Mouse (Mus musculus) thymus, postnatal 0 days (tissue): ENCODE measurements around the gene Col4a1. TPM values are rescaled to one million over a fixed set of nuclear protein-coding genes. Genes with fewer than 3 reads are reported as not detected.

ENCODE experiments used
- DNase-seq: peaks from one replicate; pipeline ENCODE4 v3.0.0-alpha.2; 2015; ENCODE audit warnings: low spot score
- polyA plus RNA-seq: library from polyadenylated mRNA; unstranded; fragments of >200 nt; fragmentation: Nextera tagmentation; extraction: Ambion mirVana; gene quantifications from 2 replicates; pipeline ENCODE4 v1.2.1, GENCODE M21; 2015

Gene Col4a1
- polyA plus RNA-seq, 1 experiment from 2014 or later: 57.0 TPM

GRCm38 (mm10) chr8:11299317-11299602, 13.4 kb downstream of the Col4a1 start:
- no peak for DNase-seq

- no peak for DNase-seq
Measured at GRCm38 (mm10) chr8:11298531-11299316, 13.9 kb downstream of the Col4a1 start.

- DNase-seq: no peak
Measured at GRCm38 (mm10) chr8:11297141-11297838, 15.3 kb downstream of the Col4a1 start.

GRCm38 (mm10) chr8:11296282-11296943, 16.2 kb downstream of the Col4a1 start:
- no peak for DNase-seq

GRCm38 (mm10) chr8:11292611-11293010, 20.0 kb downstream of the Col4a1 start:
- no peak for DNase-seq

GRCm38 (mm10) chr8:11290533-11290932, 22.1 kb downstream of the Col4a1 start:
- DNase-seq: no peak

- no peak for DNase-seq
Measured at GRCm38 (mm10) chr8:11288286-11288685, 24.3 kb downstream of the Col4a1 start.

- no peak for DNase-seq
Measured at GRCm38 (mm10) chr8:11287139-11287538, 25.5 kb downstream of the Col4a1 start.

GRCm38 (mm10) chr8:11285437-11285836, 27.2 kb downstream of the Col4a1 start:
- DNase-seq: no peak

GRCm38 (mm10) chr8:11283217-11283616, 29.4 kb downstream of the Col4a1 start:
- no peak for DNase-seq

GRCm38 (mm10) chr8:11282696-11283095, 29.9 kb downstream of the Col4a1 start:
- DNase-seq: no peak

- no peak for DNase-seq
Measured at GRCm38 (mm10) chr8:11282139-11282538, 30.5 kb downstream of the Col4a1 start.

- DNase-seq: no peak
Measured at GRCm38 (mm10) chr8:11280721-11281268, 31.8 kb downstream of the Col4a1 start.

- no peak for DNase-seq
Measured at GRCm38 (mm10) chr8:11279296-11279826, 33.3 kb downstream of the Col4a1 start.

- no peak for DNase-seq
Measured at GRCm38 (mm10) chr8:11278101-11278611, 34.5 kb downstream of the Col4a1 start.

GRCm38 (mm10) chr8:11277602-11278051, 35.0 kb downstream of the Col4a1 start:
- DNase-seq: no peak

- DNase-seq: no peak
Measured at GRCm38 (mm10) chr8:11276286-11276685, 36.3 kb downstream of the Col4a1 start.

- DNase-seq: no peak
Measured at GRCm38 (mm10) chr8:11274415-11274814, 38.2 kb downstream of the Col4a1 start.

- no peak for DNase-seq
Measured at GRCm38 (mm10) chr8:11273506-11274158, 39.0 kb downstream of the Col4a1 start.

GRCm38 (mm10) chr8:11272205-11272604, 40.4 kb downstream of the Col4a1 start:
- DNase-seq: no peak

- no peak for DNase-seq
Measured at GRCm38 (mm10) chr8:11270826-11271225, 41.8 kb downstream of the Col4a1 start.
